Mouse (Mus musculus): ENCODE measurements around the gene Sf3b1. TPM values are rescaled to one million over a fixed set of nuclear protein-coding genes. Genes with fewer than 3 reads are reported as not detected.
"Not testable (repeated sequence)": the region's sequence is repeated elsewhere in the genome, so short reads cannot be mapped to it uniquely, and the experiment has no call there.

Sf3b1 gene
- polyA plus RNA-seq, 1 experiment from 2014 or later = 117 TPM

DNA sequence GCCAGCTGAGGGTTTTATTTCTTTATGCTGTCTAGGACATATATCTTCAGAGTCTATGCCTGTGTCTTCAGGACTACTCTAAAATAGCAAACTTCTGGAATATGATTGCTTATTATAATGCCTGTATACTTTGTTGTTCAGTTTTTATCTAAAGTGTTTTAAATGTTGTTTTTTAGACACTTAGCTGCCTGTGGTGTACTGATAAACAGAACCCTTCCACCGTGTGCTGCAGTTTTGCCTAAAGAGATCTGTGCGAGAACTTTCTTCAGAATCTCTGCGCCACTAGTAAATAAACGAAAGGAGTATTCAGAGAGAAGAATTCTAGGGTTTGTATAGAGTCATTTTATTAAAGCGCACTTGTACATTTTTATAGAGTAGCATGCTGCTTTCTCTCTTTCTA, 33.8 kb upstream of the Sf3b1 start:
- Histone ChIP-seq H3K36me3 (replicated peaks; ENCODE audit: insufficient read depth, low read length) (peaks cover 32% of the 10 kb centered on the region), H3K4me2 (ENCODE audit: low read depth, low read length) (no peak overlapping the region), H3K4me3 (ENCODE audit: low read depth, low read length) (no peak overlapping the region), H3K27me3 (ENCODE audit: insufficient read depth, low read length) (no peaks in the 10 kb centered on the region), H3K27ac (ENCODE audit: low read depth) (no peak overlapping the region), H3K9me3 (ENCODE audit: low read length) (no peaks in the 10 kb centered on the region), H3K9ac (replicated peaks) (no peak overlapping the region), H3K4me1 (ENCODE audit: insufficient read depth) (peaks cover 15% of the 10 kb centered on the region)
- ATAC-seq (peak; percentile 43; the same call in 1 of the 2 replicates), DNase-seq (no peak)
- TF ChIP-seq EP300 (IDR thresholded peaks at IDR 0.05; ENCODE audit: low read depth) (no peak), CTCF (IDR thresholded peaks at IDR 0.05; ENCODE audit: low read depth) (no peak)
- WGBS (ENCODE audit: insufficient replicate concordance) = 66% methylated on average over 5 of the region's 5 CpGs

DNA sequence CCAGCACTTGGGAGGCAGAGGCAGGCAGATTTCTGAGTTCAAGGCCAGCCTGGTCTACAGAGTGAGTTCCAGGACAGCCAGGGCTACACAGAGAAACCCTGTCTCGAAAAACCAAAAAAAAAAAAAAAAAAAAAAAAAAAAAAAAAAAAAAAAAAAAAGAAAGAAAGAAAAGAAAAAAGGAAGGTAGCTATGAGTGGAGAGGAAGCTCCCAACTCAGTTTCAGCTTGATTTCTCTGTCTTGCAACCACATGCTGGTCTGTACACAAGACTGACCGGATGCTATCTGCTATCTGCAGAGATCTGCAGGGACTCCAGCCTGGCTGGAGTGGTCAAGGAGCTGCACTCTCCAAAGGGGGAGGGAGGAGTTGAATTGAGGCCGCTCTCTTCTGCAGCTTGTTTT, 31.1 kb upstream of the Sf3b1 start:
- not testable (repeated sequence) for H3K9ac ChIP-seq (replicated peaks); H3K27me3 ChIP-seq (ENCODE audit: insufficient read depth, low read length); ATAC-seq; H3K4me2 ChIP-seq (ENCODE audit: low read depth, low read length); H3K4me3 ChIP-seq (ENCODE audit: low read depth, low read length); H3K27ac ChIP-seq (ENCODE audit: low read depth); DNase-seq; H3K9me3 ChIP-seq (ENCODE audit: low read length)
- Histone ChIP-seq H3K36me3 (replicated peaks; ENCODE audit: insufficient read depth, low read length) (peaks cover 17% of the 10 kb centered on the region), H3K4me1 (ENCODE audit: insufficient read depth) (peaks cover 24% of the 10 kb centered on the region)
- 81% methylated on average over 2 of the region's 3 CpGs for whole genome bisulfite sequencing (ENCODE audit: insufficient replicate concordance)

DNA sequence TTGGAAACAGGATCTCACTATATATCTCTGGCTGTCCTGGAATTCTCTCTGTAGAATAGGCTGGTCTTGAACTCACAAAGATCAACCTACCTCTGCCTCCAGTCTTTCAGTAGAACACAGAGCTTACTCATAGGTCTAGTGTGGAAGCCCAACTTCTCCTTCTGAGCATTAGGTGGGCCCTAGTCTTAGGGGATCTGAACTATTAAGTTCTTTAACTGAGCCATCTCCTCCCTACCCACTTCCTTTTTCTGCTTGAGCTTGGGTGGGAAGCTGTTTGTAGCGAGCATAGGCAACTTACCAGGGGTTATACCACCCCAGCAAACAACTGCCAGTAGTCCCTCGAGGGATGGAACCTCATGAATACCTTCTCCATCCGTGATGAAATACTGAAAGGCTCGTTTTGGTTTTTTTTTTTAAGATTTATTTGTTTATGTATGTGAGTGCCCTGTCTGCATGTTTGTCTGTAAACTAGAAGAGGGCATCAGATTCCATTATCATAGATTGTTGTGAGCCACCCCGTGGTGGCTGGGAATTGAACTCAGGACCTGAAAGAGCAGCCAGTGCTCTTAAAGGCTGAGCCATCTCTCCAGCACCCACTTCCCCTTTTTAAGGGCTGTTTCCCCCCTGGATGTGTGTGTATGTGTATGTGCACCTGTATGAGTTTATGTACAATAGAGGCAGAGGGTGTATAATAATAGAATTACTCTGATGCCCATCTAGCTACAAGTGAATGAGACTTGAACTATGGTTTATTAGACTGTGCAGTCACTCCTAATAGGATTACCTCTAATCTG, 28.2 kb upstream of the Sf3b1 start:
- no peak overlapping the region for H3K27ac ChIP-seq (ENCODE audit: low read depth)
- H3K9me3 ChIP-seq (ENCODE audit: low read length) = no peaks in the 10 kb centered on the region
- H3K4me2 ChIP-seq (ENCODE audit: low read depth, low read length) = no peak overlapping the region
- H3K9ac ChIP-seq (replicated peaks) = no peak overlapping the region
- no peak overlapping the region for H3K4me3 ChIP-seq (ENCODE audit: low read depth, low read length)
- no peak for ATAC-seq
- TF ChIP-seq CTCF (IDR thresholded peaks at IDR 0.05; ENCODE audit: low read depth) = no peak
- no peak for TF ChIP-seq EP300 (IDR thresholded peaks at IDR 0.05; ENCODE audit: low read depth)
- no peaks in the 10 kb centered on the region for H3K27me3 ChIP-seq (ENCODE audit: insufficient read depth, low read length)
- 60% methylated on average over 5 of the region's 5 CpGs for WGBS (ENCODE audit: insufficient replicate concordance)
- peaks cover 24% of the 10 kb centered on the region for H3K4me1 ChIP-seq (ENCODE audit: insufficient read depth)
- no peak for DNase-seq
- H3K36me3 ChIP-seq (replicated peaks; ENCODE audit: insufficient read depth, low read length) = peaks cover 8% of the 10 kb centered on the region; the same call in 1 of the 2 replicates

DNA sequence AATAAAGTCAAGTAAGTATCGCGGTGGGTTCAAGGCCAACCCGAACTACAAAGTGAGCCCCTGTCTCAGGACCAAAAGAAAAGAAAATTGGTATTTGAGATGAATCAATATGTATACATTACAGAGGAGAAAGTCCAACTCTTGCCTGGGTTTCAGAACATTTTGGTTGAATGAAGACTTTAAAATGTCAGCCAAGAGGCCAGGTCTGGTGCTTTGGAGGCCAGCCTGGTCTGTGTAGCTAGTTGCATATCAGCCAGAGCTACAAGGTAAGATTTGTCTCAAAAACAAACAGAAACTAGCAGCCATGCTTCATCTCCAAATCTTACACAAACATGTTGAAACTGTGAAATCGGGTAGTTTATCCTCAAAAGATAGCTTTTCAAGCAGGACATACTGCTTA, 26.3 kb upstream of the Sf3b1 start:
- TF ChIP-seq EP300 (IDR thresholded peaks at IDR 0.05; ENCODE audit: low read depth) (no peak), CTCF (IDR thresholded peaks at IDR 0.05; ENCODE audit: low read depth) (no peak)
- H3K4me1 ChIP-seq (ENCODE audit: insufficient read depth) = peaks cover 19% of the 10 kb centered on the region
- peak overlapping the region; percentile 75 for H3K9ac ChIP-seq (replicated peaks)
- H3K4me3 ChIP-seq (ENCODE audit: low read depth, low read length) = peak overlapping the region; percentile 66
- 0 out of 2 replicates have a peak, but pooled peaks cover 5% of the 10 kb centered on the region for H3K36me3 ChIP-seq (replicated peaks; ENCODE audit: insufficient read depth, low read length)
- no peaks in the 10 kb centered on the region for H3K9me3 ChIP-seq (ENCODE audit: low read length)
- no peak for DNase-seq
- H3K4me2 ChIP-seq (ENCODE audit: low read depth, low read length) = peak overlapping the region; percentile 71
- WGBS (ENCODE audit: insufficient replicate concordance) = 57% methylated on average over 4 of the region's 4 CpGs
- H3K27ac ChIP-seq (ENCODE audit: low read depth) = peak overlapping the region; percentile 97
- ATAC-seq = no peak
- H3K27me3 ChIP-seq (ENCODE audit: insufficient read depth, low read length) = no peaks in the 10 kb centered on the region

DNA sequence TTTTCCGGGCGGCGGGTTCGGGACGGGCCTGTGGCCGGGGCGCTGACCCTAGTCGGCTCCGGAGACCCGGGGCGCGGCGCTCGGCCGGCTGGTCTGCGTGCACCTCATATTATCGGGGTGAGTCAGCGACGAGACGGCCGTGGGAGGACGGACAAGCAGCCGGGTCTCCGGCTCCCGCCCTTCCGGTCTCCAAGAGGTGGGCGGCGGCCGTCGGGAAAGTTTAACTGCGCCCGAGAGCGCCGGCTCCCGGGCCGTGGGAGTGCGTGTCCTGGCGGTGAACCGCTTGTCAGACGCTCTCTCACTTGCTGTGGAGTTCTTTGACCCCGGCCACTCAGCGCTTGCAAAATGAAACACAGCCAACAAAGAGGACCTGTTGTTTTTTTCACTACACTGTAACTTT, 25.7 kb upstream of the Sf3b1 start:
- TF ChIP-seq CTCF (IDR thresholded peaks at IDR 0.05; ENCODE audit: low read depth) (peak; percentile 36), EP300 (IDR thresholded peaks at IDR 0.05; ENCODE audit: low read depth) (no peak)
- H3K9me3 ChIP-seq (ENCODE audit: low read length) = no peaks in the 10 kb centered on the region
- 2% methylated on average over 42 of the region's 42 CpGs for WGBS (ENCODE audit: insufficient replicate concordance)

DNA sequence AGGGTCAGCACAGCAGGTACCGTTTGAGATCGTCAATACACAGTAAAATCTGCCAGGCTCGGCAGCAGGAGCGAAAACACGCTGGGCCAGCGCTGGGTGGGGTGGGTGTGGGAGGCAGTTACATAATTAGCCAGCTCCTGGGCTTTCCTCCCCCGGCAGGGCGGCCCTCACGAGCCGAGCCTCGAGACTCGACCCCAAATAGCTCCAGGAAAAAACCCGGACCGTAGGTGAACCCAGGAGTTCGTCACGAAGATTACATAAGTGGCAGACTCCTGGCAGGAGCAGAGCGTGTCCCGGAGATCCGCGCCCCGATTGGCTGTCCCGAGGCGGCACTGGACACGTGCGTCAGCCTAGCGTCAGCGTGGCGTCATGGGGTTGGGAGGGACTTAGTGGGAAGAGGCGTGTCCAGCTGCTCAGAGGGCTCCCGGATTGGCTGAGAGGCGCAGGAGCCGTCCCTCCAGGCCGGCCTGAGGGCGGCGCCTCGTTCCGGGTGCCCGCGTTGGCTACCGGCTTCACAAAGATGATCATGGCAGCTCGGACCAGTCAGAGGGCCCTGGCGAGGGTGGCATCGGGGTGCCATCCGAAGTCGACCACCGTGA, 25.2 kb upstream of the Sf3b1 start, which contains the start of gene Coq10b:
TSS of gene Coq10b (plus strand) at position 416 of the 599 bp plus-strand sequence.
- Histone ChIP-seq H3K4me1 (ENCODE audit: insufficient read depth) (peaks cover 19% of the 10 kb centered on the region), H3K9ac (replicated peaks) (peak within 1 kb of the TSS; percentile 75)
- WGBS (ENCODE audit: insufficient replicate concordance) = under 1% methylated on average over 46 of the region's 46 CpGs

More for the DNA sequence above, 25.7 kb upstream of the Sf3b1 start:
- DNase-seq = peak; percentile 87
- Histone ChIP-seq H3K4me2 (ENCODE audit: low read depth, low read length) (peak overlapping the region; percentile 71), H3K4me1 (ENCODE audit: insufficient read depth) (peaks cover 19% of the 10 kb centered on the region), H3K27me3 (ENCODE audit: insufficient read depth, low read length) (no peaks in the 10 kb centered on the region), H3K27ac (ENCODE audit: low read depth) (peak overlapping the region; percentile 97), H3K9ac (replicated peaks) (peak overlapping the region; percentile 75), H3K4me3 (ENCODE audit: low read depth, low read length) (peak overlapping the region; percentile 66), H3K36me3 (replicated peaks; ENCODE audit: insufficient read depth, low read length) (0 out of 2 replicates have a peak, but pooled peaks cover 5% of the 10 kb centered on the region)
- ATAC-seq = peak; percentile 71

More for the DNA sequence above, 25.2 kb upstream of the Sf3b1 start, which contains the start of gene Coq10b:
- Histone ChIP-seq H3K27ac (ENCODE audit: low read depth) (peak within 1 kb of the TSS; percentile 97), H3K9me3 (ENCODE audit: low read length) (no peaks in the 10 kb centered on the region), H3K36me3 (replicated peaks; ENCODE audit: insufficient read depth, low read length) (0 out of 2 replicates have a peak, but pooled peaks cover 5% of the 10 kb centered on the region), H3K27me3 (ENCODE audit: insufficient read depth, low read length) (no peaks in the 10 kb centered on the region), H3K4me3 (ENCODE audit: low read depth, low read length) (peak within 1 kb of the TSS; percentile 66), H3K4me2 (ENCODE audit: low read depth, low read length) (peak within 1 kb of the TSS; percentile 84)
- ATAC-seq = peak; percentile 97
- DNase-seq = peak; percentile 99
- TF ChIP-seq CTCF (IDR thresholded peaks at IDR 0.05; ENCODE audit: low read depth) (peak; percentile 39), EP300 (IDR thresholded peaks at IDR 0.05; ENCODE audit: low read depth) (peak; percentile 64; the same call in 1 of the 2 replicates)

Measured in liver, postnatal 0 days (tissue).